Mouse (Mus musculus): Measurements from ENCODE around the gene Ptprj. TPM values are rescaled to one million over a fixed set of nuclear protein-coding genes. Genes with fewer than 3 reads are reported as not detected.

Ptprj gene
- total RNA-seq, 2 experiments from 2014 or later: 9.0 to 9.1 TPM

DNA sequence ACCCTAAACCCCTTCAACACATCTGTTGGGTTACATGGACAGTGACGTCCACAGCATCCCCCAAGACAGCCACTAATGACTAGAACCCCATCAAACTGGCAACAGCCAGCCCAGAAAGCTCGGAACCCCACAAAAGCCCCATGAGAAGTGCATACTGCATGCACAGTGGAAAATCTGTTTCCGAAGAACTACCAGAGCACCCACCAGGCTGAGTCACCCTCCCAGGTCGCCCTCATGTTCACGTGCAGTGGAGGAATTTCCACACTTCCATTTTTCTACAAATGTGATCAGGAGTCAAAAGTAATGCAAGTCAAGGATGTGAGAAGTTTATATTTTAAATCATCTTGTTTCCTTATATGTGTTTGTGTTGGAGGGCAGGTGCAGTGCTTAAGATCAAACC, 52.3 kb downstream of the Ptprj start:
- DNase-seq: no peak
- intact Hi-C loops (cut with DNase I): no loop called here

DNA sequence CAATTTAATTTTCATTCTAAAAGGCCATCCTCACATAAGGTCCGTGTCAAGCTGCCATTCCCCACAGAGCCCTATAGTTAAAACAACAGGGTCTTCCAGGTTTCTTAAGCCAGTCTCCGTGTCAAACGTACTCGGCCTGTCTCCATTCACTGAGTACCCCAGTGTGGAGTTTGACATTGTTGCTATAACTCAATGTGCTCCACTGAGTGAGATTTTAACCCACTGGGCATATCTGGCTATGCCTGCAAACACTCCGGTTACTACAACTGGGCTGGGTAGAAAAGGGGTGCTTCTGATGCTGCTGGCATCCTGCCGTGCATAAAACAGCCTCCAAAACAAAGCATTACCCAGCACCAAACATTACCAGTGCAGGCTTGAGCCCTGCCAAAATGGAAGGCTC, 53.5 kb downstream of the Ptprj start:
- no peak for DNase-seq
- intact Hi-C loops (cut with DNase I): no loop called here

DNA sequence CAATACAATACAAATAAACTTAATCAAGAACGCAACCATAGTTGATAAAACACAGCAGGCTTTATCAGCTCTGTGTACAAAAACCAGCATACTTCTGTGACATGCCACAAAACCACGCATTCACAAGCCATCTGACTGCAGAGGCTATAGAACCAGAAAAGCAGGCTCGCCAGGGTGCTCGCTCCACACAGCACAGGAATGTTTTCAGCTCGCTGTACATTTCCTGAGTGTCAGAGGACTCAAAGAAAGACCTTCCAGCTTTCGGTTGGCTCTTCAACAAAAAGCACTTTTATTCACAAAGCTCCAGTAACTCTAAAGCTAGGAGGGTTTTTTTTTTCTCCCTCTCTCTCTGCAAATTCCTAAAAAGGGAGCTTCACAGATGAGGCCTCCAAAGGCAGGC, 53.9 kb downstream of the Ptprj start:
- intact Hi-C loops (cut with DNase I): no loop called here
- DNase-seq: no peak

DNA sequence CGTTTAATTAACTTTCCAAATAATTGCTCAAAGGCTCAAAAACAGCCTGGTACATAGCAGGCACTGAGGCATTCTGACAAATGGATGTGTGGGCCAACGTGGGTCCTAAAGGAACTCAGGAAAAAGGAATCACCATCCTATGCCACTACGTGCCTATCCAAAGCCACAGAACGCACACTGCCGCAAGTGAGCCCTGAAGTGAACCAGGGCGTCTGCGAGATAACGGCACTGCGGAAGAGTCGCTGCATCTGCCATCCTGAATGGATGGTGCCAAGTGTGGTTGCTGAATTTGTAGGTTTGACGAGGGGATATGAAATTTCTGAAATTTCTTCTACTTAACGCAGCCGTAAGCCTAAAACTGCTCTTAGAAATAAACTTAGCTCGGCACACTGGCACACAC, 54.6 kb downstream of the Ptprj start:
- intact Hi-C loops (cut with DNase I): no loop called here
- DNase-seq: no peak

DNA sequence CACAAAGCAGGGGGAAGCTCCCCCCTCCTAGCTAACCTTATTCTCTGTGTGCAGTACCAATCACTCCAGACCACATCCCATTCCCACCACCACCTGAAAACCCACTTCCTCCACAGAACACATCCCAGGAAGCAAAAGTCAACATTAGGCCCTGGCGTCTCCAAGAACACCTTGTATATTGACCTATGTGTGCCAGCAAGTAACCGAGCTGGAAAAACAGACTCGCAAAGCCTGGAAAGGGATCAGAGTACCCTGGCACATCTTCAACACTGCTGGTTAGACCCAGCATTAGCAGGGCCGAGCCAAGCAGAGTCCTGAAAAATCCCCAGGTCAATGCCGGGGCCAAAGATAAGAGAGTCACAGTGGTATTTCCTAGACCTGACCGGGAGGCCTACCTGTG, 58.0 kb downstream of the Ptprj start:
- intact Hi-C loops (cut with DNase I): no loop called here
- no peak for DNase-seq

DNA sequence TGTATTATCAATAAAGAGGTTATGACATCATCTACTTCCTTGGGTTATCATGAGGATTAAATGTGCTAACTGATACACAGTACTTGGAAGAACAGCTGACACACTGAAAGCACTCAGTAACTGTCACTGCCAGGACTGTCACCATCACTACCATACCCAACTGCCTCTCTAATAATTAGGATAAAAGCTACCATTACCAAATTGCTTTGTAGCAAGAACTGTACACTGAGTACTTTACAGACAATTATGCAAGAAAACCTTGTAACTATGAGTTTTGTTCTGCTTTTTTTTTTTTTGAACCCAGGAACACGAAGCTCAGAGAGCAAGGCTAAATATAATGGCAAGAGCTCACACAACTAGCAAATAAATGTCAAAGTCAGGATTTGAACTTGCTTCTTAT, 58.5 kb downstream of the Ptprj start:
- DNase-seq: no peak

DNA sequence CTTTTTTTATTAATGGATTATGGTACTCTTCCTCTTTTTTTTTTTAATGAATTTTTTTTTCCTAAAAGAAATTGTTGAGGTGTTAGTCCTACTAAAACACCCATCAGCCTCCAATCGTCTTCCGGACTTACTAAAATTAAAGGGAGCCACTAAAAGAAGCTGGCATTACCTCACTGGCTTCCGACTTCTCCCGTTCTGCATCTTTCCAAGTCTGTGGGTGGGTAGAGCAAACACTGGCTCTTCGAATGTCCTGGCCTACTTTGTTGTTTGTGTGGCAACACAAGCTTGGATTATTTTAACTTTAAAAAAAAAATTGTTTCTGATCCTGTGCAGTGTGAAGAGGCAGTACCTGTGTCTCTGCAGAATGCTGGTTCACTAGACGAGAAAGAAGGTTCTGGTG, 62.2 kb downstream of the Ptprj start:
- intact Hi-C loops (cut with DNase I): no loop called here
- no peak for DNase-seq

More for the DNA sequence above, 58.5 kb downstream of the Ptprj start:
- intact Hi-C loops (cut with DNase I): no loop called here

DNA sequence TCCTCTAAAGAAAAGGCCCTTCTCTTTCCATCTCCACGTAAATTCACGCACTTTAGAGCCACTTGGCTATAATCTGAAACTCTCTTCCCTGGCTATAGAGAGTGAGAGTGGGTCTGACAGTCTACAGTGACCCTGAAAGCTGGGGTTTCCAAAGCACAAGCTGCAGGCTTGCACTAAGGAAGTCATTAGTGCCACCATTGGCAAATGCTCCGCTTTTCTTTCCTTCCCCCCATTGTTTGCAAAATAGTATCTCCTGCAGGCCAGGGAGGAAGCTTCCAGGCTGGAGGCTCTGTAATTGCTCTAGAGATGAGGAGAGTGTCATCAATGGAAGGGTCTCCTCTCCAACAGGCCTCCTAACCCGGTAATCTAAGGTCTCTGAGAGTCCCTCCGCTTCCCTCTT, 65.5 kb downstream of the Ptprj start:
- no peak for DNase-seq
- intact Hi-C loops (cut with DNase I): no loop called here

DNA sequence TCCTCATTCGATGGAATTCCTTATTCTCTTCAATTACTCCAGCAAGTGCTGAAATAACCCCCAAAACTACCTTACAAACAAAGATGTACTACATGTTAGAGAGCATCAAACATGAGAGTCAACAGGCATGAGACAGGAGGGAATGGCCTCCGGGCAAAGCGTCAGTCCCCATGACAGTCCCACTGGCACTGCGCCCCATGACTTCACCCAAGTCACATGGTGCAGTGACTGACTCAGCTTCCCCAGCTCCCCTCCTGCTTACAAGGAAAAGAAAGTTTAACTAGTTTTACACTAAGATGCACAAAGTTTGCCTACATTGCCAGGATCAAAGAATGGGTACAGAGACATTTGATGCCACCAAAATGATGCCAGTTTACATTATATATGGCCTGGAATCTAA, 71.2 kb downstream of the Ptprj start:
- intact Hi-C loops (cut with DNase I): no loop called here

DNA sequence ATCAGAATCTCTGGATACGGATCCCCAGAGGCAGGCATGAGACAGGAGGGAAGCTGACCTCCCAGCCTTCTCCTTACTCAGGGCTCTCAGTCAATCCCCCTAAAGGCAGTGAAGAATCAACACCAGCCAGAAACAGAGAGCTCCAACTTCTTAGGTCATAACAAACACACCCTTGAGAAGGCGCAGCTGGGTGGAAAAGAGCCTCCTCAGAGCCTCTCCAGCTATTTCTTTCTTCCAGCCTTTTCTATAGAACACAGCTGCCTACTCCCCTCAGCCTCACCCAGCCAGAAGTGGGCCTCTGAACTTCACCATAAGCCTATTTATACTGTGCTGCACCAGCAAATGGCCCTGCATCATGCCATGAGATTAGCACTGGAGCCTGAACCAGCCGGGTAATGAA, 74.3 kb downstream of the Ptprj start:
- intact Hi-C loops (cut with DNase I): no loop called here
- DNase-seq: peak; percentile 27 to 39

More for the DNA sequence above, 71.2 kb downstream of the Ptprj start:
- peak; percentile 46 to 56 for DNase-seq

DNA sequence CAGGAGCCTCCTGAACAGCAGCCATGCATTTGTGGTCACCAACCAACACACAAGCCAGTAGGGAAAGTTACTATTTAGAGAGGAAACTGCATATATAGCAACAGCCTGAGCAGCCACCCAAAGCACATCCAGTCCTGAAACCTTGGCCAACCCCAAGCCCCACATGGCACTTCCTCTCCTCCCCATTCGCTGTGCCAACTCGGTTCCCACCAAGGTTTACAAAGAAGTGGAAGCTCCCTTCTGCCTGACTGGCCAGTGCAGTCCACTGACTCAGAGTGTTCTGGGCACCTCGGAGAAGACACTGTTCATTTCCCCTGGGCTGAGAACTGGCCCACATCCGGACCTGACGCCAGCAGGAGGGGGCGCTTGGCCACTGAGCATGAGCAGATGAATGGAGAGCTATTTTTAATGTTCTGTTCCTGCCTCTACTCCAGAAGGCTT, 75.7 kb downstream of the Ptprj start:
- intact Hi-C loops (cut with DNase I): no loop called here
- peak; percentile 71 for DNase-seq

DNA sequence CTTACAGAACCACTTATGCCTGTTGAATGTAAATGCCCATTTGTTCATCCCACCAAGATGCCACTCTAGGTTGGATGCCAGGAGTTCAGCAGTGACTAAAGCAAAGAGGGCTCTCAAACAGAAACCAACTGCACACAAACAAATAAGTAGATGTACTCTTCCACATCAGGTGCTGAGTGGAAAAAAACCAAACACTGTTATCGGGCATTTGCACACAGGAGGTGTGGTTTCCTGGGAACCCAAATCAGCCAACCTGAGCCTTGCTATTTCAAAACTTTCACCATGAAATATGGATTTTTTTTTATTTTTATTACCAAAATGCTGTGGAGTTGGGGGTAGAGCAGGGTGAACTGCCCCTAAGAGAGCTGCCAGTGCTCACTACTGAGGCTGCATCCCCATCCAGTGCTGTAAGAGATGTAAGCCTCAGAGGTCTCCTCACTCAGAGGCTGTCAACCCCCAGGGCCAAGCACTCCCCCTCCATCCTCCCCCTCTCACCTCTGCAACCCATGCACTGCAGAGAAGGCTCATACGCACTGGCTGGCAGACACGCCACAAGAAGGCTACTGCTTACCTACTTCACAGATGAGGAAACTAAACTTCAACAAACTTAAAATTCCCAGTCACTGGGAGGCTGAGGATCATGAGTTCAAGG, 77.1 kb downstream of the Ptprj start:
- no peak for DNase-seq
- intact Hi-C loops (cut with DNase I): no loop called here

DNA sequence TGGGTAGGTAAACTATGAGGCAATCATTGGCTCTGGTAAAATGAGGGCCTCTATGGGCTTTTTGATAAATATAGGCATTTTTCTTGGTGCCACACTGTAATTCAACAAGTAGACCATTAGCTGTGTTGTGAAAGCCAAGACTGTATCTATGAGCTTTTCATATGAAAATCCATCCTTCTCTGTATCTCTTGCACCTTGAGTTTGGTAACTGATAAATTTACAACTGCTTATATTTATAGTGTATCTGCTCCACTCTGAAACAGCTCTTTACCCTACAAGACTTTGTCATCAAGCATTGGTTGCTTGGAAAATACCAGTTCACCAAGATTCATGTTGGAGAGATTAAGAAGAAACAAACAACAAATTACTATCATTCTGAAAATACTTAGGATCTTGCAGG, 77.7 kb downstream of the Ptprj start:
- DNase-seq: no peak
- intact Hi-C loops (cut with DNase I): no loop called here

DNA sequence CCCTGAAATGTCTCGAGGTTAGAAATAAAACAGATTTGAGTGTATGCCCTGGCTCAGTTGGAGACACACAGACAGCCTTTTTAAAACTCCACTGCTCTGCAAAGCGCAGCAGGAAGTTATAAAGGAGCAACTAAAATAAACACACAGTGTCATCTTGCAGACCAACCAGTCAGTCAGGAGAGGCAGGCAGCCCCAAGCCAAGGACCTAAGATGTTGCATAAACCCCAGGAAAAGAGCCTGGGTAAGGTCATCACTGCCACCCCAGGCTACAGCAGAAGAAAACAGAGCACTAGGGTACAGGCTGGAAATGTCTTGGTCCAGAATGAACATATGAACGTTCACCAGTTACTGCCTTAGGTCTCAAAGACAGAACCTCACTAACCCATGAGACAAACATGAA, 78.7 kb downstream of the Ptprj start:
- DNase-seq: no peak

DNA sequence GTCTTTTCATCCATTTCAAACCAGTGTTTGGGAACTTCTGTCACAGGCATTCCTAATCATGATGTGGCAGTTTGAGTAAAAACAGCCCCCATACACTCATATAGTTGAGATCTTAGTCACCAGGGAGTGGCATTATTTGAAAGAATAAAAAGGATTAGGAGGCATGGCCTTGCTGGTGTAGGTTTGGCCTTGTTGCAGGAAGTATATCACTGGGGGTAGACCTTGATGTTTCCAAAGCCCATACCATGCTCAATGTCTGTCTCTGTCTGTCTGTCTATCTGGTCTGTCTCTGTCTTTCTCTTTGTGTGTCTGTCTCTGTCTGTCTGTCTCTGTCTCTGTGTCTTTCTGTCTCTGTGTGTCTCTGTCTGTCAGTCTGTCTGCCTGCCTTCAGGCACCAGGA, 79.6 kb downstream of the Ptprj start:
- no peak for DNase-seq
- intact Hi-C loops (cut with DNase I): no loop called here

More for the DNA sequence above, 78.7 kb downstream of the Ptprj start:
- intact Hi-C loops (cut with DNase I): no loop called here

DNA sequence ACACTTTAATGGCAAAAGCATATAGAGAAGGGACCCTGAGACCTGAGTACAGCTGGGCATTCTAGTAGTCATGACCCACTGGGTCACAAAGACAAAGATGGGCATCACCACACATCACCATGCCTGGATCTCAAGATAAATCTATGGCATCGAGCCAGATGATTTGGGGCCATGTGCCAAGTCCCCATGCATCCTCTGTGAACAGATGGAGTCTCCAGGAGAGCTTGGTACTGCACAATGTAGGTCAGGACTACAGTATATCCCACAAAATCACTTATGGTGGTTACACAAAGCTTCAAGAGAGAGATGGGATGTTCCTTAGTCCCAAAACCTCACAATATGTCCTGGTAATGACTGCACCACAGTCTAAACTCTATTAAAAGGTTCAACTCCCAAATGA, 81.4 kb downstream of the Ptprj start:
- DNase-seq: no peak
- intact Hi-C loops (cut with DNase I): no loop called here

DNA sequence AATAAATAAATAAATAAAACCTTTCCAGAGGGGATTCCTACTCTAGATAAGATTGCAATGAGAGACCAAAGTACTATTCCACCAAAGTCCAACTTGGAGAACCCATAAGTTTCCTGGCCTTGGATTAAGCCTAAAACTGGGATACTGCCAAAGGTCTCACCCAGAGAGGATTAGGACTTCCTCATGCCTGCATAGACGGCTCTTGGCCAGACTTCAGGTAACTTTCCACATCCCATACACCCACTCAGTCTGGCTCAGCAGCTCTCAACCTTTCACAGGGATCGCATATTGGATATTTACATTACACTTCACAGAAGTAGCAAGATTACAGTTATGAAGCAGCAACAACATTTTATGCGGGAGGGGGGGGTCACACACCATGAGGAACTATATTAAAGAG, 82.9 kb downstream of the Ptprj start:
- DNase-seq: no peak
- intact Hi-C loops (cut with DNase I): no loop called here

DNA sequence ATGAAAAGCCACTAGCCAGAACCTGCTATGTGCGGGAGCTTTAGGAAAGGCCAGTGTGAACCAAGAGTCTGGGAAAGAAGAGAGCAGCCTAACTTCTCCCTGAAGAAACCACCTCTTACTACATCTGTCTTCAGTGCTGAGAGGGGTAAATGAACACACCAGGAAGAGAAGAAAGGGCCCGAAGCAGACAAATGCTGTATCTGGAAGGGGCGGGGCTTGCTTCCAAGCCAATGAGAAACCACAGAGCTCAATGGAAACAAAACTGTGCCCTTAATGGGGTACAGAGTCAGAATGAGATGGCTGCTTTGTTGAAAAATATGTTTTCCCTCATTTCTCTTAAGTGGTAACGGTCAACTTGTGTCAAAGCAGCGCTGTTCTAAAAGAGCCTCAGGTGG, 83.8 kb downstream of the Ptprj start:
- DNase-seq: no peak
- intact Hi-C loops (cut with DNase I): no loop called here

DNA sequence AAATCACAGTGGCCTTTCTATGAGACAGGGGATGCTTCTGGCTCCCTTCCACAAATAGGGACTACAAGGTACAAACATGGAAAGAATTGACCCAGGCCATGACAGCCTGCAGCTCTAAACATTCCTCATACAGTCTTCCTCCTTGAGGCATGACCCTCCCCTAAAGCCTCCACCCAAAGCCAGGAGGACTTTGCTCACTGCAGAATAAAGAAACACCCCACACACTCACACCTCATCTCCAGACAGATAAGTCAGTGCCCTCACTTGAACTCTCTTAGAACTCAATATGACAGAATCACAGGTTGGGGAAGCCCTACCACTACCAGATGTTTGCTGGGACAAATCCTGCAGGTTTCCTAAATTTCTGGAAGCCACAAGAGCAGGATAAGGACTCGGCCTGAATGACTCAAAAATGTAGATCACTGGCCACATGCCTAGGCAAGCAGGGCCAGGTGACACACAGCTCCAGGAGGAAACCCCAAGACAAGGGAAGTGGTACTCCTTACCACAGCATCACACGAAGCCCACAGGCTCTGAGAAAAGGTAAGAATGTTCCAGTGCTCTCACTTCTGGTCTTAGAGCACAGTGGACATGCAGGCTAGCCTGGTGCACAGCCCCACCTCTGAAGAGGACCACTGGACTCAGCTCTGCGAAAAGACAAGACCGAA, 84.3 kb downstream of the Ptprj start:
- DNase-seq: no peak
- intact Hi-C loops (cut with DNase I): no loop called here

DNA sequence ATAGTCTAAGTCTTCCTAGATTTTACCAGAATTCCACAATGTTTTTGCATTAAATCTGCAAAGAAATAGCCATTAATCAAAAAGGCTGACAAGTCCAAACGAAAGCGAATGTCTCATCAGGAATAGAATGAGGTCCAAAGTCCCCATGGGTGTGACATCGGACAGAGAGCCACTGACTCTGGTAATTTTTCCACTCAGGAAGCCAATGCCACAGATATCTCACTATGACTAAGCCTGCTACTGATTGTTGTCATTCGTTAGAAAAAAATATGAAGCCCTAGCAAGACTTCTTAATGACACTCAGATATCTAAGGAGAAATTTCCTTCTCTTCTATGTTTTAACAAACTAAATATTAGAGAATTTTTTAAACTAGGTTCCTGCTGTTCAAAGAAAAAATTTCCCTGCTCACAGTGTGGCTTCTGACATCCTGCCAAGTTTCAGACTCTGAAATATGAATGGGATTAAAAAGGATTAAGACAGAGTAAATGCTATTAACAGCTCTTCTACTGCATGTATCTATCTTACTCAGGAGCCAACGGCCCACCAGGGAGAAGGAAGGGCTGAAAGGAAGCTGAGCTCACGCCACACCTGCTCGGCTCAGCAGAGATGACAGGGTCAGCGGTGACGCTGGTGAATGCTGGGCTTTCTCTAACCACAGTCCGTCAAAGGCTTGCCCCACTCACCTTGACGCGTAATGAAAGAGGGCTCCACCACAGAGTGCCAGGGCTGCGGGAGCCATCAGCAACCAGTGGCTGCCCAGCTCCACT, 90.0 kb downstream of the Ptprj start:
- intact Hi-C loops (cut with DNase I): no loop called here
- no peak for DNase-seq

DNA sequence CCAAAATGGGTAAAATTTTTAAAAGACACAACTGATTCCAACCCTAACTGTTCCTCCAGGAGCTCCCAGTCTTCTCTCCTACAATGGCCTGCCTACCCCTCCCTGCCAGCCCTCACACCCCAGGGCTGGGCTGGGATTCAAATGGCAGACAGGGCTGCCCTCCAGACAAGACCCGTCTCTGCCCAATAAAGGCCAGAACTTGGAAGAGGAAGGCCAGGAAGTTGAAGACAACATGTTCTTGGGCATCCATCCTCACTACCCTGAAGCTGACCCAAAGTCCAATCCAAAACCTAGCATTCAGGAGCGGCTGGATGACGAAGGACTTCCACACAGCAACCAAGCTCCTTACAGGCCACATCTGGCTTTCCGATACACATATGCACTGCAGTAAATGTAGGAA, 90.6 kb downstream of the Ptprj start:
- peak in 1 of 2 experiments; percentile 13 for DNase-seq
- intact Hi-C loops (cut with DNase I): no loop called here
